Mouse (Mus musculus) lung, postnatal 25 days (tissue): ENCODE measurements around the gene Lrguk.

Experiments
- DNase-seq: peaks from one replicate; pipeline ENCODE4 v3.0.0; 2022; ENCODE audit warnings: low spot score

The Lrguk gene

DNA sequence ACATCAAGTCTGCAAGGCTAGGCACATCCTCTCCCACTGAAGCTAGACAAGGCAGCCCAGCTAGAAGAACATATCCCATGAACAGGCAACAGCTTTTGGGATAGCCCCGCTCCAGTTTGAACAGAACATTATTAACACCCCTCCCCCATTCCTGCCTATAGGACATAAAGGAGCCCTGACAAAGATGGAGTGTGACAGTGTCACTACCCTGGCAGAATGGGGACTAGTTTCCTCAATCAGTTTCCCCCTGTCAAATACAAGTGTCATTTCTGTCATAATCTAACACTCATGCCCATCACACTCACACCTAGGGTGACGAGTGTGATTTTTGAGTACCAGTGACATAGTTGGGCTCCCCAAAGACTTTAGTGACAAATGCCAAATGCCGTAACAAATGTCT lies 118.8 kb downstream of the Lrguk start:
- no peak for DNase-seq

GRCm38 (mm10) chr6:34148639-34149038 lies 119.4 kb downstream of the Lrguk start:
- no peak for DNase-seq

DNA sequence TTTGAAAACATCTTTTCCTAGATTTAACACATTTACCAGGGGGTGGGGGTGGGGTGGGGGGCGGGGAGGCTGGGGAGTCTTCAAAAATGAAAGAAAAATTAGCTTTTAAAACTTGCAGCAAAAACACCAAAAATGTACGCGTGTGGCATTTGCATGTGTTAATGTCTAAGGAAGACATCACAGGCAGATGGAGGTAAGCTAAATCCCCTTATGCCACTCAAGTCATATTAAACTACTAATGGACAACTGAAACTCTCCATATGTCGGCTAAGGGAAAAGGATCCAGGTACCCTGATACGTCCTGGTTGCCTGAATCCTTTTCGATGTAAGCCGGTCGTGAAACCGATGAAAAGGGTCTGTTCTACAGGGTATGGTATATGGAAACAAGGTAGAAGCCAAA lies 119.8 kb downstream of the Lrguk start:
- no peak for DNase-seq

DNA sequence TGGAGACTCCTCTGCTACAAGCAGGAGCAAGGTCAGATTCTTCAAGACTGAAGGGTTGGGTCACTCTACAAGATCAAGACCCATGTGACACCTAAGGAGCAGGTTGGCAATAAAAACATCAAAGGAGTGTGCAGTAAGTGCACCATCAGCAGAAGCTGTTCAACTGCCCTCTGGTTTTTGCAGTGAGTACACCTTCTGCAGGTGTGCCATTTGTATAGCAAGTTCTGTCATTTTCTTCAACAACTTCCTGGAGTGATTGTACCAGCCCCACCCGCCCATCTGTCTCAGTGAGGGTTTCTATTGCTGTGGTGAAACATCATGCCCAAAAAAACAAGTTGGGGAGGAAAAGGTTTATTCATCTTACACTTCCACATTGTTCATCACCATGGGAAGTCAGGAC lies 120.6 kb downstream of the Lrguk start:
- DNase-seq = no peak

- DNase-seq = no peak
These were observed 124.1 kb downstream of the Lrguk start for GRCm38 (mm10) chr6:34153069-34154052.

- peak; percentile 45 for DNase-seq
These were observed 125.0 kb downstream of the Lrguk start for GRCm38 (mm10) chr6:34154202-34154601.

DNA sequence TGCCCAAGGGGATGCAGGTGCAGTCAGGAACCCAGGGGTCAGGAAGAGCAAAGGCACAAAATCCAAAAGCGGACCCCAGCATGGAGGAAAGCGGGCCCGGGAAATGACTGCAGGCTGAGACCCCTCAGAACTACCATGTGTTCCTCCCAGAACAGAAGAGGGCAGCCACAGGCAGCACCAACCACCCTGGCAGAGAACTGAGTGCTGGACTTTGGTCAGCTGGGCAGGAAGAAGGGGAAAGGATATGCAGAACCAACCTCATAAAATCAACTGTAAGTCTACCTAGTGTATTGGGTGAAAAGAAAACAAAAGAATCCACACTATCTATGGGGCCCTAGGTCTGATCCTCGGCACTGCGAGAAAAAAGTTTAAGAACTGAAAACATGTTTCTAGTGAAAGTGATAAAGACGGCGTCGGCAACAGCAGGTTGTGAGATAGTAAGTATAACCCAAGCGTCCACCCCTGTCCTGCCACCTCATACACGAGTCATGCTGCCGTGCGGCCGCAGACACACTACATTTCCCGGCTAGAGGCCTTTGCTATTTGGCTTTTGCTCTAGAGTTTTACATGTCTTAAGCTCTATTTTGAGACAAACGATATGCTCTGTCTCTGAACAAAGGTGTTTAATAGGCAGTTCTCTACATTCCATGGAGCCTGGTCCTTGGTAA lies 126.0 kb downstream of the Lrguk start:
- no peak for DNase-seq

GRCm38 (mm10) chr6:34156057-34156456 lies 126.8 kb downstream of the Lrguk start:
- DNase-seq = peak; percentile 7

GRCm38 (mm10) chr6:34156841-34157748 lies 127.8 kb downstream of the Lrguk start:
- no peak for DNase-seq

DNA sequence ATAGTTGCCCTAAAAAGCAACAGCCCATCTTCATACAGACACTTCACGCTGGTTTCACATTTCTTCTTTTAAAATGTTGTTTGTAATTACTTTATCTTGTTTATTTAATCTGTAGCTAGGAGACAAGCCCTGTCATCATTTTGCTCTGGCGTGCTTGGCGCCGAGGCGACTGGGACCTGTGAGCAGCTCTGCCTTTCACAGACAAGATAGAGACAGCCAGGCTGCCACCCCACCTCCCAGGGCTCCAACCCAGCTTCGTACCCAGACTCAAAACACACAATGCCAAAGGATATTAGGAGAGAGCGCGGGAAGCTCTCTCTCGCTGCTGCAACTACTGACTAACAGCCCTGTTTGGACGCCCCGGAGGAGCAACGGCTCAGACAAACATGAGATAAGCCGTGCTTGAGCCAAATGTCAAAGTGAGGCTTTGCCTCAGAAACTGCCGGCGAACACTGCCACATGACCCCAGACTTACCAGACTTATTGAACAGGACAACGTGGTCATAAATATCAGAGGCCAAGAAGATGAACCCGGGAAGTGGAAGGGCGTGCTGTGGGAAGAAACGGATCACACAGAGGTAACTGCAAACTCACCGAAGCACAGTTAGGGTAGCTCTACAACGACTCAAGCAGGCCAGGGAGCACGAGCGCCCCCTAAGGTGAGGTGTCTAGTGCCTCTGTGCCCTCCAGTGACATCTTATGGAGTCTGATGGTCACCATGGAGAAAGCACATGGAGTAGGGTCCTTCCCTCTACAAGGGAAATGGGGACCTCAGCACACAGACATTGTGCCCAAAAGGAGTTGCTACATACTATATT lies 131.0 kb downstream of the Lrguk start:
- DNase-seq = peak; percentile 8

DNA sequence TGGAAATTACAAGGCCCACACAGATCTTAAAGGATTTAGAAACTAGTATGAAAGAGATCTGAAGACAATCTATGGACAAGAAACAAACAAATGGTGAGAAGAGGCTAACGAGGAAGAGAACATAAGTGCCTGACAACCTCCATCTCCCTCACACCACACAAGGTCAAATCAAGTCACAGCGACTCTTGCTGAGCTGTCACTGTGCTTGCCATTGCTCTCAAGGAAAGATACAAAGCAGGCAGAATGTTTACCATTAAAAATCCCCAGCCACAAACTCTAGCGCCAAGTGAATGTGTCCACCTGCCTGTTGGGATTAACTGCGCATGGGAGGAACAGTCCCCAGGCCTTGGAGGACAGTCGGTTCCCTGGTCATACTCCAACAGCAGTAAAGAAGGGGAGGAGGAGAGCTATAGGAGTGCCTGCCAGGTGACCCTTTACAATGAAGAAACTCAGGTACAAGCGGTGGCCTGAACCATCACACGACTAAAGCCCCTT lies 131.6 kb downstream of the Lrguk start:
- DNase-seq = no peak

DNA sequence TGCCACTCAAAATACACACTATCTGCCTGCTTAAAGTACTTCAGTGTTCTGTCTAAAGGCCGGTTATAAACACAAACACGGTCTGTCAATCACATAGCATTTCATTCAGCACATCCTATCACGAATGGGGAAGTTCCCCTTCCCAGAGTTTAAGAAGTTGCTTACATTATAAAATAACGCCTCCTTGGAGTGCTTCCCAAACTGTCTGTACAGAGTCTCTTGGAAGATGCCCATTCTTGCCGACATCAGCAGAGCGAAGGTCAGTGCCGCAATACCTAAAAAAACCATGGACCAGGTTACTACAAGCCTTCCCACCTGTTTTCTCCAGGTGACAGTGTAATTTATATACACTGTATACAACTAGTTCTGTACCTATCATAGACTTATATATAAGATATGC lies 132.3 kb downstream of the Lrguk start:
- no peak for DNase-seq

DNA sequence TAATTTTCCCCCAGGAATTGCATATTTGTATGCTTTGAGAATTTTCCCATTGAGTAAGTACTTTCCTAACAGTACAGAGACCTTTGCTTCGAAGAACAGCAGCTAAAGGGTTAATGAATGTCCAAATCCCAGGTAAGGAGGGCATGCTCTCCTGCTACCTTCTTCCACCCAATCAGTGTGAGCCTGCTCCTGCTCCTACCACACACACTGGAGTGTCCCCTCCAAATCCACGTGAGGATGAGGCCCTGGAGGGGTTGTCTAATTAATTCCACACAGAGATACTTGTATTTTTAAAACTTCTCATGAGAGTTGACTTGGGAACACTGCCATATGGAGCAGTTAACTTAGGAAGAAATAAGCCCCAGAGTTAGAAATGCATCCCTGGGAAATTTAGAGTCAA lies 133.4 kb downstream of the Lrguk start:
- no peak for DNase-seq

- no peak for DNase-seq
These were observed 133.8 kb downstream of the Lrguk start for GRCm38 (mm10) chr6:34163014-34163413.

DNA sequence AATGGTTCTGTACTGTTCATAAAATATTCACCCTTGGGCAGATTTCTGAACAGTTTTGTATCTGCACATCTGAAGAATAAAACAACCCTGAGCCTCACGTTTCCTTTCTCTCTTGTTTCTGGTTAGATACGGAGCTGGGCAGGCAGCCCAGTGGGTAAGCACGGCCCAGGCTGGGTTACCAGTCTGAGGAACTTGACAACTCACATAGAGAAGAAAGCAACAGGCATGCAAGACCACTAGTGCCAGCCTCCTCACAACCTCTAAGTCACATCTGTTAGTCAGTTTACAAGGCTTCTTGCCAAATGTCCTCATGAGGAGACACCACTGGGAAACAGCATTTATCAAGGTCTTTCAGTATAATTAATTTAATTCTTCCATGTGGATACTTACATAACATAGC lies 139.6 kb downstream of the Lrguk start:
- no peak for DNase-seq

GRCm38 (mm10) chr6:34170844-34171494 lies 141.7 kb downstream of the Lrguk start:
- DNase-seq = no peak

DNA sequence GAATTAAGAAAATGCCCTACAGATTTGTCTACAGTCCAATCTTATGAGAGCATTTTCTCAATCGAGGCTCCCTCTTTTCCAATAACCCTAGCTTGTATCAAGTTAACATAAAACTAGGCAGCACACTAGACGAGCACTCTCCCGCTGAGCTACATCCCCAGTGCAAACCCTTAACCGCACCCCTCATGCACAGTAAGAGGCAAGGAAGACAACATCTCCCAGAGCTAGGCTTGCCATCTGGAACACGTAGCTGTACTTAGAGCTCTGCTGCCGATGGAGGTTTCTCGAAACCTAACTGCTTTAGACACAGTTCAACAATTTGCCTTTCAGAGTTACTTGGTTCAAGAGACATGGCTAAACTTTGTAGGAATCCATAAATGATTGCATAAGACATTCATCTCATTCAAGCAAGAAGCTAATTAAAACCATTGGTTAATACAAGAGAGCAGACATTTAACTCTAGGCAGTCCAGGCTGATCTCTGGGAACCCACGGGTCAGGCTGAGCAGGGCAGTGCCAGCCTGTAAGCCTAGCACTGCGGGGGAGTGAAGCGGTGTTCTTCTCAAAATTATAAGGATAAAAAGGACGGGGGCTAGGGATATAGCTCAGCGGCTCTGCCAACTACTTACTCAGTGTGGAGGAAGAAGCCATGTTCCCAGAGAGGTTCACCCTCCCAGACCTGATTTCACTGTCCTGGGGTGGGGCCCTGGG lies 142.7 kb downstream of the Lrguk start:
- DNase-seq = no peak

GRCm38 (mm10) chr6:34173251-34173650 lies 144.0 kb downstream of the Lrguk start:
- no peak for DNase-seq

DNA sequence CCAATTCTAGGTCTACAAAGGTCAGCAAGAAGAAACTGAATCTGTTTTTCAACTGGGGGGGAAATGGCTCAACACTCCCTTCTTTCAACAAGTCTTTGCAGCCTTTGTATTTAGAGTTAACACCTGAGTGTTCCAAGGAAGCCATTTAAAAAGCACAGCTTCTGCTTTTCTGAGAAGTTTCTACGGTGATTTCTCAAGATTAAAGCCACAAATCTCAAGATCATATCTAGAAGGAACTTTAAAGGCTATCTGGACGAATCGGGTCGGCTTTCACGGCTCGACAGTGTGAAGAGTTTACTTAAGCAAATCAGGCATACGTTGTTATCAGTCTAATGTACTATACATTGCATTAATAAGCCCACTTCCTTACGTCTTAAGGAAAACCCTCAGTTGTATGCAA lies 145.5 kb downstream of the Lrguk start:
- DNase-seq = no peak
